Mouse (Mus musculus) spleen, postnatal 4 days (tissue): Measurements from ENCODE around the gene Ptprk.

Source experiments
- DNase-seq, 2 experiments: peaks; one replicate each; pipeline ENCODE4 v3.0.0; 2022; ENCODE audit warnings: low spot score in 2 of 2

Ptprk gene

DNA sequence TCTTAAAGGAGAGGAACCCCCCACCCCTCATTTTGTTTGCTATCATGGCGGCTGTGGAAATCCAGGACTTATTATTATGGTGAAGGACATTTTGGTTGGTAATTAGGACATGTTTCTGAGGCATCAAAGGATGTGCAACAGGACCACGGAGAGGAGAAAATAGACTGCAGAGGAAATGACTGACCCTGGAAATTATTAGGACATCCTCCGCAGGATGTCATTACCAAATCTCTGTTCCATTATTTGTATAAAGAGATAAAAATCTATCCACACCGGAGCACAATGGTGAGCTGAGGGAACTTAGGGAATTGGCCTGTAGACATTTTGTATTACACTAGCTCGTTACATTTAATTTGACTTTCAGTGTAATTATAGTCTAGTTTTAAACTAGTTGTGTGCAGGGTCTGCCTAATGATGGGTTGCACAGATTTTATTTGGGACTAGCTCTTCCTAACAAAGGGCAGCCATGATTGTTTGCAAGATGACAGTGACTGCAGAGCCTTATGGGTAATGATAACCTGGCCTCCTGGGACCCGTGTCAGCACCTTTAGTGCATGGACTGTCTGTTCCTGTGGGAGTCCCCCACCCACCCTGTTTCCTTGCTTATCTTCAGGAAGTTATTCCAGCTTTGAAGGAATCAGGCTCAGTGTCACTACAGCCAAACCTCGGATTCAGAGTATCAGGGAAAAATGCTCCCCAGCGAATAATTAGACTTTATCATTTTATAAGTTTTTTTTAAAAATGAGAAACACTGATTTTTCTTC lies 38.4 kb downstream of the Ptprk start:
- no peak for DNase-seq

DNA sequence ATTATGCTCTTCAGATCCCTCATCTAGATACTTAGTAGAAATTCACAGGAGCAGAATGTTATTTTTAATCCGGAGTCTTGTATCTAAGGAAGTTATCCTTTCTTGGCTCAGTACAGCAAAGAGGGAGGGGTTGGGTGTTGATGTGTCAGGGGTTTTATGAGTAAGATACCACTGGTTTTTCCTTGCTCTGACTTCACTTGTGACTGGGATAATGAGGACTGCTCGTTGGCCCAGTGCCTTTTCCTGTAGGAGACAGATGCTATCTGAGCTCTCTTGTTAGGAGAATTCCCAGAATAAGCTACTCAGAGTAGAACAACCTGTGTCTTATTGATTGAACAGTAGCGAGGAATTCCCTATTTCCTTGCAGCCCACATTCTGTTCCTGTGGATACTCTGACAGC lies 39.3 kb downstream of the Ptprk start:
- DNase-seq = no peak

- no peak for DNase-seq
These were observed 42.4 kb downstream of the Ptprk start for GRCm38 (mm10) chr10:28116982-28117381.

GRCm38 (mm10) chr10:28118783-28119365 lies 44.3 kb downstream of the Ptprk start:
- DNase-seq = no peak

- DNase-seq = no peak
These were observed 49.3 kb downstream of the Ptprk start for GRCm38 (mm10) chr10:28123881-28124280.

DNA sequence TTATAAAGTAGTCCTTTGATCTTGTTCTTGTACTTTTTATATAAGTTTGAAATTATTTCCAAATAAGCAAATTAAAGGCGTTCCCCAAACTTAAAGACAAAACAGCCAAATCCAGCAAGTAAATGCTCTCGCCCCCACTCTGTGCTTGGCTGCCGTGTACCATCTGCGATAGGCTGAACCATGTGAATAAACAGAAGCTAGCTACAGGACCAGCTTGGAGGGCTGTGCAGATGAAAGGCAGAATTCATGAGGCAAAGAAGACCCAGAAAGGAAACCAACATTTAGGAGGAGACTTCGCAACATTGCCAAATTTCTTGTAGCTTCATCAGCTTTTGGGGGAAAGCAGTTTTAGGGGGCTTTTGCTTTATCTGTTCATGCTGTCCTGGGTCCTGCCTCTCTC lies 53.4 kb downstream of the Ptprk start:
- no peak for DNase-seq

GRCm38 (mm10) chr10:28128450-28128849 lies 53.8 kb downstream of the Ptprk start:
- DNase-seq = no peak

- no peak for DNase-seq
These were observed 55.8 kb downstream of the Ptprk start for GRCm38 (mm10) chr10:28130422-28130821.

DNA sequence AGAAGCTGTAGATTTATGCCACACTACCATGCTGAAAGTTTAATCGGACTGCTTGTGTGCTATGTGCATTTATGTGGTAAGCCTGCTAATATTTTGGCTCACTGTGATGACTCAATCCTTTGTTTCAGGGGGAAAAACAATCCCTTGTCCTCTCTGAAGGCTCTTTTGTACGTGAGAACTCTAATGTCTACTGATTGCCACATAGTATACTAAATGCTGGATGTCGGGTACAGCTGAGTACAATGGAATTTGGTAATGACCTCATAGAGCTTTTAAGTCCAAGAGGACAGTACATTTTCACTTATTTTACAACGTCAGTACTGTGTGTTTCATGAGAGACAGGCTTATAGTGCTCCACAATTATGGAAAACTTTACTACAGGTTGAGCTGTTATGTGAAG lies 59.1 kb downstream of the Ptprk start:
- no peak for DNase-seq

DNA sequence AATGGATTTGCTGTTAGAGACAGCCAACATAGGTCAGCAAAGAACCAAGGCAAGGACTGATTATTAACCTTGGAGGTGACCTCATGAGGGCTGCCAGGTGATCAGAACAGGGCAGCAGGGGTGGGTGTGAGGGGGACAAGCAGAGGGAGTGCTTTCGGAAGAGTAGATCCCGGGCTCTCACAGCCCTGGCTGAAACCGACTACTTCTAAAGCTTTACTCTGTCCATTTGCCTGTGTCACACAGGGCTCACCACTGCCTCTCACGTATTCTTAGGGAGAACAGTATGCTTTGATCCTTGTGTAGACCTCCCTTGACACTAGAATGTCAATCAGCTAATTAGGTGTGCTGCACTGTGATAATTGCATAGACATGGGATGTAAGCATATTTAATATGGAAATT lies 63.8 kb downstream of the Ptprk start:
- no peak for DNase-seq

DNA sequence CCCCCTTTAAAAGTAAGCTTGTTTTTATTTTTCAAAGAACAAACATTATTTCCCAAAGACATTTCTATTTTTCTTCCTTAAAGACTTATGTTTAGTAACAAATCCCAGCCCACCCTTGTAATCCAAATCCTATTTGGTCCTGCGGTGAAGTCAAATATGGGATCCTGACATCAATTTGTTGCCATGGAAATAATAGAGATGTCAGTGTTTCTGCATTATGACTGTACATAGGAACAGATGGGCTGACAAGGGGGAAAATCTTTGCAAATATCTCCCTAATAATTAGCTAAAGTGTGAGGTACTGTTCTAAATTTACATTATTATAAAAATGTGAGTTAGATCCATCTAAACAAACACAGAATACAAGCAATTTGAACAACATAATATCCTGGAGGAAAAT lies 69.8 kb downstream of the Ptprk start:
- no peak for DNase-seq

GRCm38 (mm10) chr10:28145326-28145725 lies 70.7 kb downstream of the Ptprk start:
- no peak for DNase-seq

DNA sequence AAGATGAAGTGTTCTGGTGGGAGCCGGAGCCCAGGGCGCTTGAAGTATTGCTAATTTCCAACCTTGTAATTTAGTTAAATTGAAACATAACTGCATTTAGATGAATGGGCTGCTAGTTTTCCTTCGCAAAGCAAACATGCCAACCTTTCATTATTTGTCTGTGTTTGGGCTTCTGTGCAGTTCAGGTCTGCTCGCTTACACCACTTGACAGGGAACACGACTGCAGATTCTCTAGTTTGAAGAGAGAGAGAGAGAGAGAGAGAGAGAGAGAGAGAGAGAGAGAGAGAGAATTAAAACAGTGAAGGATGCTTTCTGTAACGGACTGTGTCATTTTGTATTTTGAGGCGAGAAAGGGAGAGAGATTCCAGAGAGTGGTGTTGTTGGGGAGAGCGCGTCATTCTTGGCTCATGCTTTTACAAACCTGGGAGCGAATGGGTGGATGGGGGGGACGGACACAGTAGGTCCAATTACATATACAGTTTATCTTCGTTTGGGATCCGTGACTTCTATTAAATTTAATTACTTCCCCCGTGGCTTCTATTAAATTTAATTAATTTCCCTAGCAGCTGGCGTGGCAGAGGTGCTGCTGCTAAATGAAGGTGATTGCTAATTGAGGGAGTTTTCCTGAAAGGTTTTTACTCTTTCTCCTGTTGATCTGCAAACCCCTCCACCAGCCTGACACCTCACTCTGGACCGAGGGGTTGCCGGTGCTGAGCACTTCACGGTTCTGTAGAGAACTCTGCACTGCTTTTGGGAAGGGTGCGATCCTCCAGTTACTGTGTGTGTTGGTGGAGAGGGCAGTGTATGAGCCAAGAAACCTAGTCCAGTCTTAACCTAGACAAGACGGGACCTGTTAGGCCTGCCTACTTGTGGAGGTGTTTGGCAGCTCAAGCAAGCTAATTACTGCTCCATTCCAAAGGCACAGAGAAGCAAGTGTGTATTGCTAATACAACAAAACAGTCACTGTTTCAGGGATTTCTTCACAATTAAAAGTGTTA lies 81.4 kb downstream of the Ptprk start:
- DNase-seq = no peak

DNA sequence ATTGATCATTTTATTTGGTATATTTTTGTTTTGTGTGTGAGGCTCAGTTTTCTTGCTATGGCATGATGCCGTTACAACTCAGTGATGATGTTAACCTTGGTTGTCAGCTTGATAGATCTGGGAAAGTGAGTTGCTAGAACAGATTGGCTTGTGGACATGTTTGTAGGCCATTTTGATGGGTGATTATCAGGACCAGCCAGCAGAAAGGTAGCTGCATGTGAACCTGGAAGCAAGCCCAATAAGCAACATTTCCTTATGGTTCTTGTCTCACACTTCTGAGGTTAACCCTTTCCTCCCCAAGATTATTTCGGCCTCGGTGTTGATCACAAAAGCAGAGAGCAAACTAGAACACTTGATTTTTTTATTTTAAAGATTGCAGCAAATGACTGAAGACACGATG lies 85.1 kb downstream of the Ptprk start:
- no peak for DNase-seq

GRCm38 (mm10) chr10:28161306-28161705 lies 86.7 kb downstream of the Ptprk start:
- DNase-seq = no peak

- no peak for DNase-seq
These were observed 89.6 kb downstream of the Ptprk start for GRCm38 (mm10) chr10:28164250-28164649.

DNA sequence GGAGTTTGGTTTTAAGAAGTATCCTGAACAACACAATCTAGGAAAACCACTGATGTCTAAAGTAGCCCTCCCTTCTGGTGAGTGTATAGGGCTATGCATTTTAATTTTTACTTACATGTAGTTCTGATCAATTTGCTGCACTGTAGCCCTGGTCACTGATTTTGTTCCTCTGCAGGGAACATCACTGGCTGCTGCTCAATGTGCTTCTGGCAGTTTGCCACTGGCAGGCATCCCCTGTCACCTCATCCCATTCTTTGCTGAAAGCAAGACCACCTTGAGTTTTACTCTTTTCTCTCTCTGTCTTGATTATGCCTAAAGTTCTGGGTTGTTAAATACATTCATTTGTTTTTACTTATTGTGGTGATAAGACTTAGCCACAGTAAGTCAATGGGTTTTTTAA lies 90.1 kb downstream of the Ptprk start:
- no peak for DNase-seq

DNA sequence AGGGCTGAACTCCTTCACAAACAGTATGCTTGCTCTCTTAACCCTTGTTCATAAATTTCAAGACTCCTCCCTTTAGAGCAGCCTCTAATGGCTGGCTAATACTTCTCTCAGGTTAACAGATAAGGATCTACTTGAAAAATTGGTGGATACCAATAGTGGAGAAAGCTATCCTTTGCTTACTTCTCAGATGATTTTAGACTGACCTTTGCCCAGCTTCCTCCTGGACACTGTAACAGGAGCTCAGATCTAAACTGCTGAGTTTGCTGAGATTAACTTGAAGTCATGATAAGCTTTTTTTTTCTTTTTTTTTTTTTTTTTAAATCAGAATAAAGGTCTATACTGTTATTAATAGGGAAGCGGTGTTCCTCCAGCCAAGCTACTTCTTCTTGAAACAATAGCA lies 92.0 kb downstream of the Ptprk start:
- DNase-seq = no peak

DNA sequence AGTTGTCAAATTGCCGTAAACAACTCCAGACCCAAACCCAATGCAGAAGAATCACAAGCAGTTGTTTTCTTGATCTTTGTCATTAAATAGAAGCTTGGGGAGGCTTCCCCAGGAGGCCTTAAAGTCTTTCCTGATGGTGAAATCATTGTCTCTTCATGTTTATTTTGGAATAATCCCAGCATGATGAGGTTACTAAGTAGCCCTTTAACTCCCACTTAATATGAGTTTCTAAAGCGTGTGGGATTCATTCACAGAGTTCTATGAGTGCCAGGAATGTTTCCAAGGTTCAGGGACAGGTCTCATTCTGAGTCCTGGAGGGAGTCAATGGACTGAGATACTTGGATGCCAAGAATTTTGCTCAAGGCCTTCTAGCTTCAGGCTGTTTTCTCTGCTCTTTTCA lies 92.5 kb downstream of the Ptprk start:
- DNase-seq = no peak

DNA sequence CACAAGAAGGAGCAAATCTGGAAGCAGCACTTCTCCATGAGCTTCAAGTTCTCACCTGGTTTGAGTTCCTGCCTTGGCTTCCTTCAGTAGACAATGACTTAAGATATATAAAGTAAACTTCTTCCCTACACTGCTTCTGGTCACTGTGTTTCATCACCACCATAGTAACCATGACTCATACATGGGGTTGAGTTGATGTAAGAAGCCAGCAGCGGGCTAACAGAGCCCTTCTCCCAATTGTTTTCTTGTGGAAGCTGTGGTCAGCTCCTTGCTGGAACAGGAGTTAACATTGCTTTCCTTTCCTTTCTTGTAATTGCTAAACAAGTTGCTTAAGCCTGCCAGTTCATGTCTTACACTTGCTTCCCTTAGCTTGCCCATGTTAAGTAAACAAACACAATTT lies 96.6 kb downstream of the Ptprk start:
- no peak for DNase-seq

DNA sequence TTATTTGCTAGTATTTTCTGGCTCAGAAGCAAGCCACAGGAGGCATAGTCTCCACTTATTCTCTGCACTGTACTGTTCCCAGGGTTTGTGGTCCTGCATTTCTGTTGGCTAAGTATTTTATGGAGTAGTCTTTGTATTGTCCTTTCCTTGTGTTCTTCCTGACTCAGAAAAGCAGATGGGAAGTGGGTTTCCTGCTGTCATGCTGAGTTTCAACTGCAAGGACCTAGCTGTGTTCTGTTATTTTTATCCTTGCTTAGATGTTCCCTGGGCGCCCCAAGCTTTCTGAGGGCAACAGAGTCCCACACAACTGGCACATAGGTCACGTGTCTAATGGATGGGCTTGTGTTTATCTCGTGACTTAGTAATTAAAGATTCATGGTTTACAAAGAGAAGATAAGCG lies 104.3 kb downstream of the Ptprk start:
- no peak for DNase-seq

DNA sequence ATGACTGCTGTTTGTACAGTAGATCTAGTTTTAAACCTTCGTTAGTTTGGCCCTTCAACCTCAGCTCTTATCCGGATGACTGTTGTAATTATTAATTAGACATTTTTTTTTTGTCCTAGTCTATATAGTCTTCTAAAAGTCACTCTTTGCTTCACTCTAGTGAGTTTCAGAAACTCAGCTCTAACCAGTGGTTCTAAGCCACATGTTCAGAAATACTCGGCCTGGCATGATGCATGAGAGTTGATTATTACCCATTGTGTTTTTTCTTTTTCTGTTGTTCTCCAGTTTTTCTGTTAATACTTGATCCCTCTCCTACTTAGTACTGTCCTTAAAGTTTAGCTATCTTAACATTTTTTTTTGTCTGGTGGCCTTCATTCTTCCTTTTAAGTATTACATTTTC lies 107.5 kb downstream of the Ptprk start:
- DNase-seq = no peak

- no peak for DNase-seq
These were observed 110.1 kb downstream of the Ptprk start for GRCm38 (mm10) chr10:28184675-28185074.
